Mouse (Mus musculus): ENCODE measurements around the gene Dbi. TPM values are rescaled to one million over a fixed set of nuclear protein-coding genes. Genes with fewer than 3 reads are reported as not detected.

The Dbi gene
- 1,157 and 2,192 TPM in 2 replicates for polyA plus RNA-seq (2012; rRNA removed)

- DNase-seq (ENCODE audit: low read depth), result no peak
These were observed at the start of gene Dbi, which contains the start of gene 3110009E18Rik for GRCm38 (mm10) chr1:120120969-120121811. Gene Dbi, minus strand, starts transcription at chr1:120121078. Gene 3110009E18Rik, plus strand, starts transcription at chr1:120121187.

GRCm38 (mm10) chr1:120170307-120170706 is 49.4 kb upstream of the Dbi start:
- DNase-seq (ENCODE audit: low read depth), result no peak

DNA sequence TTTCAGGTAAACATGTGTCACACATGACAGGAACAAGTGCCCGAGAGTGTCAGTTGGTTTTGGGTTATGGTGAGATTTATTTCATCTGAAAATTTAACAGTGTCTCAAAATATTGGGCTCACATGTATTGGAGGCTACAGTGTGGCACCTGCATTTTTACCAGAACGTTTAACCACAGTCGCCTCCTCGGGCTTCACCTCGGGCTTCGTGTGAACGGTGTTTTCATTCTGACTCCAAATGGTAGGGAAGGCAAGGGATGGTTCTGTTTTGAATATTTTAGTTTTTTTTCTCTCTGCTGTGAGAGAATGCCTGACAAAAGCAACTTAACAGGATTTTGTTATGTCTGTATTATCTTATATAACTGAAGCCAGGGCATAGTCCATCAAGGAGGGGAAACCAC is 47.8 kb upstream of the Dbi start:
- no peak for DNase-seq (ENCODE audit: low read depth)

DNA sequence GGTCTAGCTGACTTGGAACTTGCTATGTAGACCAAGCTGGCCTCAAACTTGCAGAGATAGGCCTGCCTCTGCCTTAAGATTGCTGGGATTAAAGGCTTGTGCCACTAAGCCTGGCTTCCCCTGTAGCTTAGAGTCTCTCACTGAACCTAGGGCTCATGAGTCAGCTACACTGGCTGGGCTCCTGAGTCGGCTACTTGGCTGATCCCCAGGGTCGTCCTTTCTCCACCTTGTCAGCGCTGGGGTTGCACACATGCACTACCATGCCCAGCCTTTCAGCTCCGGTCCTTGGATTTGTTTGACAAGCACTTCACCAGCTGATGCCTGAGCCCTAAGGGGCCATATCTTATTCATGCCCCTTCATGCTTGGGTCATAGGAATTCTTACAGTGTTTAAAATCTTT is 47.1 kb upstream of the Dbi start:
- DNase-seq (ENCODE audit: low read depth), result no peak

DNA sequence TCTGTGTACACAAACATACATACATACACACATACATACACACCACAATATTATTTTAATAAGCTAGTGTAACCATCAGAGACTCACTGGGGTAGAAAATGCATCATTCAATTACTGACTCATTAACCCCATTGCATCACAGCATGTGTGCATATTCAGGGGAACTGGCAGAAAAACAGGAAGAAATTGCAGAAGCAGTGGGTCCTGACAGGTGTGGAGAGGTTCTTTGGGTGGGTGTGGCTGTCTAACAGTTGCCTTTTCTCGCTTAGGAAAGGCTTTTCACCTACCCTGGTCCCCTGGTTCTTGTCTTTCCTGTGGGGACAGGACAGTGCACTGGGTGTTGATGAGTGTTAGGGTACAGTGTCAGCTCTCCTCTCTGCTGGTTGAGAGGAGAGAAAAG is 41.7 kb upstream of the Dbi start:
- no peak for DNase-seq (ENCODE audit: low read depth)

DNA sequence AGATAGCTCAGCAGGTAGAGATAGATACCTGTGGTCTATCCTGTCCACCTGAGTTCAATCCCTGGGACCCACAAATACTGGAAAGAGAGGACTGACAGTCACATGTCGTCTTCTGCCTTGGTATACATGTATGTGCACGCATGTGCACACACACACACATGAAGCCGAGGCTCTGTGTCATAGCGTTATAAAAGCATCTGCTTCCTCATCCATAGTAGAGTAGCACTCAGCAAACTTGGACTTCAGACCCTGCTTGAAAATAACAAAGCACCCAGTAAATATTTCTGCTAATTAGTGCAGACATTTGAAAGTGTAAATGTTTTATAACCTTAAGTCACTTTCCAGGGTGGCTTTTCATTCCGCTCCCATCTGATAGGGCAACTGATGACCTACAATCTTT is 40.6 kb upstream of the Dbi start:
- no peak for DNase-seq (ENCODE audit: low read depth)

DNA sequence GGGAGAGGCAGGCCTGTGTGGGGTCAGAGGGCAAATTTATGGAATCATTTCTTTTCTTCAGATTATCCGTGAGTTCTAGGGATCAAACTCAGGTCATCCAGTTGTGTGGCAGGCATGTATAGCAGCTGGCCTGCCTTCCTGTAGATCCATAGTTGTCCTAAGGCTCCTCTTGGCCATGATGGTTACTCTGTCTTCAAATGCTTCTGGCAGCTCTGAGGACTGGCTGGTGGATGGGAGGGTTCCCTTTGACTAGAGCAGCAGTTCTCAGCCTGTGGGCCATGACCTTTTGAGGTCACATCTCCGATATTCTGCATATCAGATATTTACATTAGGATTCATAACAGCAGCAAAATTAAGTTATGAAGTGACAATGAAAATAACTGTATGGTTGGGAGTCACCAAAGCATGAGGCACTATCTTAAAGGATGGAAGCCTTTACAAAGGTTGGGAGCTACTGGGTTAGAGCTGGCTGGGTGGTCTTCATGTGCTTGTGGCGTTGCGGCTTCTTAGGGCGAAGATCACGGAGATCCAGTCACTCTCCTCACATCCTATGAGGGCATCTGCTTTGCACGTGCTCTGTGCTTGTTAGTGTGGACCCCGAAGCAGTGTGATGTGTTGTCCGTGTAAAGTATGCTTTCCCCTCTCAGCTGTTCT is 37.7 kb upstream of the Dbi start:
- no peak for DNase-seq (ENCODE audit: low read depth)

GRCm38 (mm10) chr1:120155325-120155724 is 34.4 kb upstream of the Dbi start:
- no peak for DNase-seq (ENCODE audit: low read depth)

DNA sequence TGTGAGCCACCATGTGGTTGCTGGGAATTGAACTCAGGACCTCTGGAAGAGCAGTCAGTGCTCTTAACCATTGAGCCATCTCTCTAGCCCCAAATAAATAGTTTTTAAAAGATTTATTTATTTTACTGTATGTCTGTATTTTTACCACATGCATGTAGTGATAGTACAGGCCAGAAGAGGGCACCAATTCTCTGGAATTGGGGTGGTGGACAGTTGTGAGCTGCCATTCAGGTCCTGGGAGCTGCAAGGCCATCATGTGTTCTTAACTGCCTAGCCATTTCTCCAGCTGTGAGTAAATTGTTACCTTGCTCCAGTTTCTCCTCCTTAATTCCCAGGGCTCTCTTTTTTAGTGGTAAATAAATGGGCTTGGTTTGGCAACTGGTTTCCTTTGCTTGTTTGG is 33.4 kb upstream of the Dbi start:
- DNase-seq (ENCODE audit: low read depth), result no peak

- DNase-seq (ENCODE audit: low read depth), result no peak
These were observed 26.1 kb upstream of the Dbi start for GRCm38 (mm10) chr1:120146994-120147393.

- no peak for DNase-seq (ENCODE audit: low read depth)
These were observed 24.8 kb upstream of the Dbi start for GRCm38 (mm10) chr1:120145527-120146216.

- no peak for DNase-seq (ENCODE audit: low read depth)
These were observed 21.7 kb upstream of the Dbi start for GRCm38 (mm10) chr1:120142551-120142950.

- DNase-seq (ENCODE audit: low read depth), result no peak
These were observed 19.3 kb upstream of the Dbi start for GRCm38 (mm10) chr1:120140144-120140693.

GRCm38 (mm10) chr1:120138923-120139540 is 18.2 kb upstream of the Dbi start:
- no peak for DNase-seq (ENCODE audit: low read depth)

GRCm38 (mm10) chr1:120135934-120136786 is 15.3 kb upstream of the Dbi start:
- DNase-seq (ENCODE audit: low read depth), result no peak

GRCm38 (mm10) chr1:120132376-120132775 is 11.5 kb upstream of the Dbi start:
- DNase-seq (ENCODE audit: low read depth), result no peak

DNA sequence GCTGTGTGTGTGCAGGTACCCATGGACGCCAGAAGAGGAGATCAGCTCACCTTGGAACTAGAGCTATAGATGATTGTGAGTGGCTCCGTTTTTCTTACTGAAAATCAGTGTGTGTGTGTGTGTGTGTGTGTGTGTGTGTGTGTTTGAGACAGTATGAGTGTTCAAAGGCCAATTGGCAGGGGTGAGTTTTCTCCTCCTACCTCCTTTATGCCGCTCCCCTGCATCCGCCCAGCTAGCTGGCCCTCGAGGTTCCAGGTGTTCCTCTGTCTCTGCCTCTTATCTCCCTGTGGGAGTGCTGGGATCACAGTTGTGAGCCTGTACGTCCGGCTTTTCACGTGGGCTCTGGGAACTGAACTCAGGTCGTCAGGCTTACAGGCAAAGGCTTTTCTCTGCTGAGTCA is 5.4 kb upstream of the Dbi start:
- DNase-seq (ENCODE audit: low read depth), result no peak

- no peak for DNase-seq (ENCODE audit: low read depth)
These were observed 4.6 kb upstream of the Dbi start for GRCm38 (mm10) chr1:120125471-120125870.

DNA sequence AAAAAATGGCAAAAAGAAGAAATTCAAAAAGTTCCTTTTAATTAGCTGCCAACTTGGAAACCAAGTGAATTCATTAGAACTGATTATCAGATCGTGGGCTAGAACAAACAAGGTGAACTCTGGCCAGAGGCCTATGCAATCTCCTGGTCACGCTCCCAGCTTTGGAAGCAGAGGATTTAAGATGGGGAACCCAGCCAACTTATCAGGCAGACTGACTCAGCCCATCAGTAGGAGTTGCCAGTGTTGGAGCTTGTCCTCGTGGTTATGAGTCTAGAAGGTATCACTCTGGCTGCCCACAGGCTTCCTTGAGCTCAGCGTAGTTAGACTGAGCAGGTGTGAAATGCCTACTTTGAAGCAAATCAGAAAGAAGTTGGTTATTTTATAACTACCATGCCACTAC is 4.0 kb upstream of the Dbi start:
- DNase-seq (ENCODE audit: low read depth), result no peak

- DNase-seq (ENCODE audit: low read depth), result no peak
These were observed 1.9 kb upstream of the Dbi start for GRCm38 (mm10) chr1:120122634-120123383.

Data from gonadal fat pad, adult 2 months (tissue).